Mouse (Mus musculus) bone marrow macrophage, adult 2 months (primary cell): ENCODE measurements at regions not wholly inside any gene's neighbourhood (a gene's known extent, or its start where the extent isn't known, plus 50 kb on each side); places are given as distances from the start of the nearest gene placed in this dataset.

ENCODE experiments used
- CTCF ChIP-seq: IDR thresholded peaks from 2 replicates; pipeline ENCODE4 v1.5.1; 2012; ENCODE audit warnings: low read depth, mild to moderate bottlenecking, low read length, moderate library complexity
- POLR2A ChIP-seq: IDR thresholded peaks from 2 replicates; pipeline ENCODE4 v1.6.1; 2012; ENCODE audit warnings: mild to moderate bottlenecking, low read depth, low read length, borderline replicate concordance

DNA sequence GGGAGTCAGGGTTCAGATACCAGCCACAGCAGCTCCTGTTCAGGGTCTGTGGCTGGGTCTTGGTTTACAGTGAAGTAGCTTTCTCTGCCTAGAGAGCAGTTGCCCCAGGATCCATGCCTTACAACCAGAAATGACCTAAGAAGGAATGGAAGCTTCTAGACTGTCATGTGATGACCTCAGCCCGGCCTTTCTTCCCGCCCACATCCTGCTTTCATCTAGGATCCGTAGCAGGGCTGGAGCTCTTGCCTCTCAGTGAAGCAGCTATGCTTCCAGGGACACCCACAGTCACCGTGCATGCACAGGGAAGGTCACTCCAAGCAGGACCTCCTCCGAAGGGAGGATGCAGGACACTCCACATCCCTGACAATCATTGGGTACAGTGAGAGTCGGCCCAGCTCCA, 89.5 kb upstream of the Zbtb40 start:
- no peak for TF ChIP-seq POLR2A
- TF ChIP-seq CTCF: no peak
